Mouse (Mus musculus) thymus, adult 2 months (tissue): ENCODE data around the gene Cfap100. TPM values are rescaled to one million over a fixed set of nuclear protein-coding genes. Genes with fewer than 3 reads are reported as not detected.

ENCODE experiments used
- DNase-seq: peaks from one replicate; pipeline ENCODE4 v3.0.0; 2021
- H3K27ac ChIP-seq: fragments of 200-500 bp; 2 replicates; pipeline ENCODE4 v1.5.1; 2012; ENCODE audit warnings: low read length, control low read depth; ENCODE audit not compliant: control insufficient read depth, insufficient read depth
- H3K27me3 ChIP-seq: fragments of 200-500 bp; 2 replicates; pipeline ENCODE4 v1.6.1; 2012; ENCODE audit warnings: mild to moderate bottlenecking, low read length, moderate library complexity, mixed read lengths; ENCODE audit not compliant: control insufficient read depth, insufficient read depth
- H3K36me3 ChIP-seq: fragments of 200-500 bp; 2 replicates; pipeline ENCODE4 v1.6.1; 2012; ENCODE audit warnings: mild to moderate bottlenecking, low read length, moderate library complexity; ENCODE audit not compliant: control insufficient read depth, insufficient read depth
- H3K4me1 ChIP-seq: fragments of 200-500 bp; replicated peaks from 2 replicates; pipeline ENCODE4 v1.6.1; 2012; ENCODE audit warnings: low read length; ENCODE audit not compliant: control insufficient read depth, insufficient read depth
- H3K4me3 ChIP-seq: fragments of 200-500 bp; 2 replicates; pipeline ENCODE4 v1.5.1; 2012; ENCODE audit warnings: mild to moderate bottlenecking, low read length, control low read depth, moderate library complexity; ENCODE audit not compliant: control insufficient read depth, insufficient read depth
- CTCF ChIP-seq: fragments of 200-500 bp; IDR thresholded peaks from 2 replicates; pipeline ENCODE4 v1.5.1; 2012; ENCODE audit warnings: mild to moderate bottlenecking, control low read depth, low read length, moderate library complexity, borderline replicate concordance; ENCODE audit not compliant: control insufficient read depth, poor library complexity, insufficient read depth; ENCODE audit errors: extremely low read depth
- POLR2A ChIP-seq: fragments of 200-500 bp; IDR thresholded peaks from 2 replicates; pipeline ENCODE4 v1.6.1; 2012; ENCODE audit warnings: mild to moderate bottlenecking, low read length, control low read depth, moderate library complexity; ENCODE audit not compliant: control insufficient read depth, poor library complexity, insufficient read depth; ENCODE audit errors: extremely low read depth
- WGBS: fragments of 180-500 bp; shearing (Covaris S2); methylation state at CpG from one replicate; pipeline ENCODE4 v1.1.7; 2018; 5-methylcytosine and 5-hydroxymethylcytosine counted together
- polyA plus RNA-seq: library from polyadenylated mRNA; depleted of rRNA; stranded (reverse); fragments of >200 nt; gene quantifications from 2 replicates; pipeline ENCODE4 v1.2.3, GENCODE M21; 2012

Cfap100 gene
- polyA plus RNA-seq, 1 experiment: 0.05 TPM

GRCm38 (mm10) chr6:90369725-90370553, 58.7 kb downstream of the Cfap100 start:
- Histone ChIP-seq H3K27ac (no peak overlapping the region), H3K4me3 (peak overlapping the region; percentile 95), H3K27me3 (no peaks in the 10 kb centered on the region), H3K4me1 (peaks cover 12% of the 10 kb centered on the region), H3K36me3 (peaks cover 16% of the 10 kb centered on the region)
- no peak for TF ChIP-seq POLR2A
- TF ChIP-seq CTCF: no peak
- WGBS: under 1% methylated on average over 94 of the region's 98 CpGs
- DNase-seq: peak; percentile 37

- Histone ChIP-seq H3K36me3 (peaks cover 10% of the 10 kb centered on the region), H3K4me3 (peak within 1 kb of the TSS; percentile 95), H3K27ac (no peak within 1 kb of the TSS), H3K27me3 (no peaks in the 10 kb centered on the region), H3K4me1 (peaks cover 12% of the 10 kb centered on the region)
- WGBS: 9% methylated on average over 41 of the region's 41 CpGs
- DNase-seq: peak; percentile 99
- TF ChIP-seq CTCF: peak; percentile 38; the same call in 1 of the 2 replicates
- TF ChIP-seq POLR2A: no peak
These were observed 59.4 kb downstream of the Cfap100 start, which contains the start of gene Zxdc for GRCm38 (mm10) chr6:90368976-90369724. Gene Zxdc (plus strand): TSS chr6:90369492.

GRCm38 (mm10) chr6:90363301-90363700, 65.3 kb downstream of the Cfap100 start:
- DNase-seq: no peak
- Histone ChIP-seq H3K27ac (no peak overlapping the region), H3K4me1 (no peaks in the 10 kb centered on the region), H3K4me3 (no peak overlapping the region), H3K36me3 (no peaks in the 10 kb centered on the region), H3K27me3 (no peaks in the 10 kb centered on the region)
- TF ChIP-seq CTCF (no peak), POLR2A (no peak)
- WGBS: 92% methylated on average over 5 of the region's 5 CpGs

GRCm38 (mm10) chr6:90360922-90361614, 67.5 kb downstream of the Cfap100 start:
- DNase-seq: no peak
- no peaks in the 10 kb centered on the region for H3K27me3 ChIP-seq
- no peak overlapping the region for H3K4me3 ChIP-seq
- H3K36me3 ChIP-seq: no peaks in the 10 kb centered on the region
- H3K27ac ChIP-seq: no peak overlapping the region
- TF ChIP-seq CTCF: no peak
- no peak for TF ChIP-seq POLR2A
- WGBS: 91% methylated on average over 6 of the region's 6 CpGs
- H3K4me1 ChIP-seq: no peaks in the 10 kb centered on the region

- Histone ChIP-seq H3K4me1 (no peaks in the 10 kb centered on the region), H3K27ac (no peak overlapping the region), H3K36me3 (no peaks in the 10 kb centered on the region), H3K27me3 (no peaks in the 10 kb centered on the region), H3K4me3 (no peak overlapping the region)
- DNase-seq: no peak
- no peak for TF ChIP-seq CTCF
- no peak for TF ChIP-seq POLR2A
- WGBS: 68% methylated on average over 7 of the region's 7 CpGs
These were observed 68.4 kb downstream of the Cfap100 start for GRCm38 (mm10) chr6:90360024-90360781.
